Mouse (Mus musculus) layer of hippocampus, postnatal 36 days (tissue): Measurements from ENCODE around the gene Gpam. TPM values are rescaled to one million over a fixed set of nuclear protein-coding genes. Genes with fewer than 3 reads are reported as not detected.

Experiments
- DNase-seq, 2 experiments: peaks; one replicate each; pipeline ENCODE4 v3.0.0; 2022
- total RNA-seq, 2 experiments: library from RNA; stranded (reverse); gene quantifications; 2 replicates each; pipeline ENCODE4 v1.2.3; 2021

The Gpam gene
- total RNA-seq, 2 experiments from 2014 or later, result 46.0 to 48.0 TPM

- DNase-seq, result no peak
Measured at GRCm38 (mm10) chr19:55100227-55101140, 26.6 kb downstream of the Gpam start.

- DNase-seq, result peak; percentile 82 to 83
Measured at GRCm38 (mm10) chr19:55099184-55100160, 27.6 kb downstream of the Gpam start.

- no peak for DNase-seq
Measured at GRCm38 (mm10) chr19:55098409-55099183, 28.4 kb downstream of the Gpam start.

- no peak for DNase-seq
Measured at GRCm38 (mm10) chr19:55097396-55097967, 29.6 kb downstream of the Gpam start.

- no peak for DNase-seq
Measured at GRCm38 (mm10) chr19:55096666-55097065, 30.4 kb downstream of the Gpam start.

- DNase-seq, result no peak
Measured at GRCm38 (mm10) chr19:55095547-55095946, 31.5 kb downstream of the Gpam start.

GRCm38 (mm10) chr19:55091602-55092413 lies 35.2 kb downstream of the Gpam start:
- DNase-seq, result peak; percentile 29 to 43

GRCm38 (mm10) chr19:55090885-55091284 lies 36.2 kb downstream of the Gpam start:
- no peak for DNase-seq

GRCm38 (mm10) chr19:55090142-55090541 lies 36.9 kb downstream of the Gpam start:
- DNase-seq, result no peak

- no peak for DNase-seq
Measured at GRCm38 (mm10) chr19:55087776-55088175, 39.3 kb downstream of the Gpam start.

- DNase-seq, result no peak
Measured at GRCm38 (mm10) chr19:55085857-55086185, 41.2 kb downstream of the Gpam start.

- no peak for DNase-seq
Measured at GRCm38 (mm10) chr19:55084971-55085856, 41.8 kb downstream of the Gpam start.

- no peak for DNase-seq
Measured at GRCm38 (mm10) chr19:55076822-55077221, 50.2 kb downstream of the Gpam start.

GRCm38 (mm10) chr19:55073004-55073403 lies 54.0 kb downstream of the Gpam start:
- DNase-seq, result no peak

GRCm38 (mm10) chr19:55069054-55069453 lies 58.0 kb downstream of the Gpam start:
- DNase-seq, result no peak

GRCm38 (mm10) chr19:55063272-55063671 lies 63.8 kb downstream of the Gpam start:
- DNase-seq, result no peak

GRCm38 (mm10) chr19:55062501-55062900 lies 64.5 kb downstream of the Gpam start:
- no peak for DNase-seq

- no peak for DNase-seq
Measured at GRCm38 (mm10) chr19:55061951-55062350, 65.1 kb downstream of the Gpam start.

- DNase-seq, result no peak
Measured at GRCm38 (mm10) chr19:55061447-55061901, 65.6 kb downstream of the Gpam start.

GRCm38 (mm10) chr19:55060964-55061363 lies 66.1 kb downstream of the Gpam start:
- DNase-seq, result peak; percentile 61 to 74
